ENCODE assay signal across 8 mouse cellular contexts in genomic region chr2:76070432-76071306, GRCm38 (mm10).
DNase-seq lines count a peak whose midpoint lies in the region; ATAC-seq and TF ChIP-seq lines count a peak whose summit lies in the region.

No protein-coding gene starts in this region.

- ATAC-seq in cerebellum, adult (ENCODE audit: insufficient number of reproducible peaks, low FRiP score, low TSS enrichment), result peak; percentile 51
- ATAC-seq in forebrain, embryonic 16.5 days, result peak; percentile 95
- peak; percentile 94 for ATAC-seq in lung, embryonic 14.5 days (ENCODE audit: insufficient read depth)
- peak; percentile 50; the same call in 1 of the 2 replicates for ATAC-seq in neutrophil, adult 5-6 weeks (ENCODE audit: extremely low read depth, insufficient number of reproducible peaks, low FRiP score, poor library complexity, severe bottlenecking)

- H3K9me3 ChIP-seq in forebrain, embryonic 16.5 days (ENCODE audit: control insufficient read depth, low read length), result no peaks in the 10 kb centered on the region
- H3K9me3 ChIP-seq in lung, embryonic 14.5 days (ENCODE audit: low read depth, low read length), result no peaks in the 10 kb centered on the region

- H3K4me2 ChIP-seq in forebrain, embryonic 16.5 days (ENCODE audit: low read length), result peak overlapping the region; percentile 63
- H3K4me2 ChIP-seq in lung, embryonic 14.5 days, result peak overlapping the region; percentile 56

- H3K4me1 ChIP-seq in forebrain, embryonic 16.5 days (replicated peaks; ENCODE audit: control insufficient read depth, insufficient read depth, low read length), result peaks cover 3% of the 10 kb centered on the region; the same call in 1 of the 2 replicates
- H3K4me1 ChIP-seq in lung, embryonic 14.5 days (ENCODE audit: insufficient read depth), result 0 out of 2 replicates have a peak, but pooled peaks cover 7% of the 10 kb centered on the region

- no peaks in the 10 kb centered on the region for H3K36me3 ChIP-seq in forebrain, embryonic 16.5 days (ENCODE audit: control insufficient read depth, insufficient read depth)
- no peaks in the 10 kb centered on the region for H3K36me3 ChIP-seq in lung, embryonic 14.5 days (ENCODE audit: insufficient read depth)

- TF ChIP-seq CTCF in layer of hippocampus, adult 2 months (conservative IDR thresholded peaks at IDR 0.05), result peak; percentile 76
- TF ChIP-seq CTCF in lung, embryonic 14.5 days (IDR thresholded peaks at IDR 0.05; ENCODE audit: low read depth), result peak; percentile 74

- peak overlapping the region; percentile 45 for H3K27ac ChIP-seq in forebrain, embryonic 16.5 days (ENCODE audit: low read length)
- peak overlapping the region; percentile 85 for H3K27ac ChIP-seq in layer of hippocampus, adult 2 months
- peak overlapping the region; percentile 79 for H3K27ac ChIP-seq in lung, embryonic 14.5 days (ENCODE audit: low read depth)

- peak overlapping the region; percentile 55 for H3K9ac ChIP-seq in forebrain, embryonic 16.5 days (replicated peaks; ENCODE audit: low read depth, low read length)
- peak overlapping the region; percentile 38 for H3K9ac ChIP-seq in lung, embryonic 14.5 days

- 2% methylated on average over 19 of the region's 19 CpGs for WGBS in forebrain, embryonic 16.5 days
- 2% methylated on average over 19 of the region's 19 CpGs for whole genome bisulfite sequencing in lung, embryonic 14.5 days

- peak; percentile 80 for DNase-seq in MEL-GATA-1-ER (ENCODE audit: extremely low read depth, low read depth)
- peak; percentile 77 for DNase-seq in heart, postnatal 4 days
- peak; percentile 50 to 64 for DNase-seq in layer of hippocampus, adult 2 months (ENCODE audit: low spot score in 2 of 2)
- peak; percentile 94 for DNase-seq in lung, embryonic 14.5 days
- DNase-seq in urinary bladder, postnatal 14 days (ENCODE audit: low spot score), result peak; percentile 74

- H3K27me3 ChIP-seq in forebrain, embryonic 16.5 days (replicated peaks; ENCODE audit: control insufficient read depth, insufficient read depth, low read length), result no peaks in the 10 kb centered on the region
- no peaks in the 10 kb centered on the region for H3K27me3 ChIP-seq in lung, embryonic 14.5 days (ENCODE audit: insufficient read depth, low read length)

- H3K4me3 ChIP-seq in forebrain, embryonic 16.5 days (replicated peaks; ENCODE audit: low read length), result peak overlapping the region; percentile 48
- peak overlapping the region; percentile 63 for H3K4me3 ChIP-seq in layer of hippocampus, adult 2 months
- peak overlapping the region; percentile 33 for H3K4me3 ChIP-seq in lung, embryonic 14.5 days (ENCODE audit: low read depth, low read length)

Comparison
In these comparisons a context has a peak if more than half of its experiments do, and no peak if none do; other contexts are left out.
1. Peak in every context shown above with its lines: DNase-seq, ATAC-seq, H3K4me3 ChIP-seq and H3K27ac ChIP-seq.